Mouse (Mus musculus): Measurements from ENCODE around the gene Nmu. TPM values are rescaled to one million over a fixed set of nuclear protein-coding genes. Genes with fewer than 3 reads are reported as not detected.

The Nmu gene
- polyA plus RNA-seq, 1 experiment = not detected

- Histone ChIP-seq H3K27me3 (ENCODE audit: control insufficient read depth) (peaks cover 24% of the 10 kb centered on the region), H3K9me3 (ENCODE audit: control insufficient read depth, low read length) (no peaks in the 10 kb centered on the region), H3K36me3 (ENCODE audit: control insufficient read depth) (no peaks in the 10 kb centered on the region), H3K4me3 (replicated peaks) (peak overlapping the region; percentile 86), H3K4me1 (ENCODE audit: control insufficient read depth) (peaks cover 23% of the 10 kb centered on the region)
- TF ChIP-seq GATA1 (IDR thresholded peaks at IDR 0.05; ENCODE audit: low read length) (no peak), TAL1 (IDR thresholded peaks at IDR 0.05; ENCODE audit: low read length) (no peak)
These were observed 60.2 kb downstream of the Nmu start for GRCm38 (mm10) chr5:76303379-76303744.

DNA sequence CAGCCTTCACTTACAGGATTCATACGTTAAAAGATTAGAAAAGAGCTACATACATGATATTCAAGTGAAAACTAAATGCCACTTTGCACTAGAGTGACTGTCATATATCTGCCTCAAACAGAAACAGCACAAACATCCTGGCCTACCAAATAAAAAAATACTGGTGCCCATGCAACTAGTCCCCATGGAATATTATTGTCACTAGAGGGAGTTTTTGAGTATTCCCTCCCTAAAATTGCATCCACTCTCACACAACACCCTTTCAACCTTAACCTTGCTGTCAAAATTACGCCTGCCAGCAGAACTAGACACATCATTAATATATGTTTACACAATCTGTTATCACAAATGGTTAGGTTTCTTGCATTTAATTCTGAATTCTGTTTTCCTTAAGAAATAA is 61.6 kb downstream of the Nmu start:
- Histone ChIP-seq H3K9me3 (ENCODE audit: control insufficient read depth, low read length) (no peaks in the 10 kb centered on the region), H3K4me1 (ENCODE audit: control insufficient read depth) (peaks cover 23% of the 10 kb centered on the region), H3K4me3 (replicated peaks) (no peak overlapping the region), H3K27me3 (ENCODE audit: control insufficient read depth) (peaks cover 19% of the 10 kb centered on the region), H3K36me3 (ENCODE audit: control insufficient read depth) (no peaks in the 10 kb centered on the region)
- TF ChIP-seq TAL1 (IDR thresholded peaks at IDR 0.05; ENCODE audit: low read length) (no peak), GATA1 (IDR thresholded peaks at IDR 0.05; ENCODE audit: low read length) (no peak)

GRCm38 (mm10) chr5:76289234-76289691 is 74.3 kb downstream of the Nmu start:
- H3K36me3 ChIP-seq (ENCODE audit: control insufficient read depth) = no peaks in the 10 kb centered on the region
- no peak for TF ChIP-seq GATA1 (IDR thresholded peaks at IDR 0.05; ENCODE audit: low read length)
- TF ChIP-seq TAL1 (IDR thresholded peaks at IDR 0.05; ENCODE audit: low read length) = no peak

GRCm38 (mm10) chr5:76288256-76288655 is 75.3 kb downstream of the Nmu start:
- no peaks in the 10 kb centered on the region for H3K9me3 ChIP-seq (ENCODE audit: control insufficient read depth, low read length)
- peaks cover 10% of the 10 kb centered on the region for H3K4me1 ChIP-seq (ENCODE audit: control insufficient read depth)
- H3K27me3 ChIP-seq (ENCODE audit: control insufficient read depth) = no peaks in the 10 kb centered on the region
- H3K4me3 ChIP-seq (replicated peaks) = no peak overlapping the region
- no peaks in the 10 kb centered on the region for H3K36me3 ChIP-seq (ENCODE audit: control insufficient read depth)
- TF ChIP-seq TAL1 (IDR thresholded peaks at IDR 0.05; ENCODE audit: low read length) (no peak), GATA1 (IDR thresholded peaks at IDR 0.05; ENCODE audit: low read length) (no peak)

More at GRCm38 (mm10) chr5:76289234-76289691, 74.3 kb downstream of the Nmu start:
- no peaks in the 10 kb centered on the region for H3K27me3 ChIP-seq (ENCODE audit: control insufficient read depth)
- H3K4me3 ChIP-seq (replicated peaks) = no peak overlapping the region
- peaks cover 7% of the 10 kb centered on the region for H3K4me1 ChIP-seq (ENCODE audit: control insufficient read depth)
- H3K9me3 ChIP-seq (ENCODE audit: control insufficient read depth, low read length) = no peaks in the 10 kb centered on the region

- H3K4me3 ChIP-seq (replicated peaks) = no peak overlapping the region
- TF ChIP-seq TAL1 (IDR thresholded peaks at IDR 0.05; ENCODE audit: low read length) (no peak), GATA1 (IDR thresholded peaks at IDR 0.05; ENCODE audit: low read length) (no peak)
- H3K4me1 ChIP-seq (ENCODE audit: control insufficient read depth) = peaks cover 13% of the 10 kb centered on the region
- no peaks in the 10 kb centered on the region for H3K9me3 ChIP-seq (ENCODE audit: control insufficient read depth, low read length)
- H3K36me3 ChIP-seq (ENCODE audit: control insufficient read depth) = no peaks in the 10 kb centered on the region
- no peaks in the 10 kb centered on the region for H3K27me3 ChIP-seq (ENCODE audit: control insufficient read depth)
These were observed 76.5 kb downstream of the Nmu start for GRCm38 (mm10) chr5:76287062-76287461.

DNA sequence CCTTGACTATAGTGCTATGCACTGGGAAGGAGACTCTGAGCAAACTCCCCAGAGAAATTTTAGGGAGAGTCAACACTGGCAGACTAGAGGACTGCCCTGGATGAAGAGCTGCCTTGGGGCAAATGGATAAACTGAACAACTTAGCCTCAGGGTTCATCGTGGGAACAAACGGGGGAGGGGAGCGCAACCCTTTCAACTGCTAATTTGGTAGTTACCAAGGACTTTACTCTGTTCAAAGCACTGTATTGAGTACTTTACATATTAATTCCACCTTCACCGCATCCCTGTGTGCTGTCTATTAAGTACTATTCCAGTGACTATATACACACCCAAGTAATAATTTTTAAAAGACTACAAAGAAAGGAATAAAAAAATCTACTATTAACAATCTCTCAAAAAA is 77.9 kb downstream of the Nmu start:
- Histone ChIP-seq H3K9me3 (ENCODE audit: control insufficient read depth, low read length) (no peaks in the 10 kb centered on the region), H3K4me3 (replicated peaks) (no peak overlapping the region), H3K27me3 (ENCODE audit: control insufficient read depth) (no peaks in the 10 kb centered on the region), H3K36me3 (ENCODE audit: control insufficient read depth) (no peaks in the 10 kb centered on the region), H3K4me1 (ENCODE audit: control insufficient read depth) (peaks cover 13% of the 10 kb centered on the region)
- TF ChIP-seq TAL1 (IDR thresholded peaks at IDR 0.05; ENCODE audit: low read length) (no peak), GATA1 (IDR thresholded peaks at IDR 0.05; ENCODE audit: low read length) (no peak)

- H3K4me1 ChIP-seq (ENCODE audit: control insufficient read depth) = peaks cover 8% of the 10 kb centered on the region
- no peaks in the 10 kb centered on the region for H3K27me3 ChIP-seq (ENCODE audit: control insufficient read depth)
- TF ChIP-seq TAL1 (IDR thresholded peaks at IDR 0.05; ENCODE audit: low read length) (no peak), GATA1 (IDR thresholded peaks at IDR 0.05; ENCODE audit: low read length) (no peak)
These were observed 79.7 kb downstream of the Nmu start for GRCm38 (mm10) chr5:76283890-76284289.

More at GRCm38 (mm10) chr5:76283890-76284289, 79.7 kb downstream of the Nmu start:
- Histone ChIP-seq H3K36me3 (ENCODE audit: control insufficient read depth) (no peaks in the 10 kb centered on the region), H3K9me3 (ENCODE audit: control insufficient read depth, low read length) (no peaks in the 10 kb centered on the region), H3K4me3 (replicated peaks) (no peak overlapping the region)

Other genes with a start within 250 kb of the Nmu start
- 4.1 and 4.6 TPM in 2 replicates for gene Srd5a3, start 223.5 kb downstream of the Nmu start, polyA plus RNA-seq (2012)
- gene Tmem165, start 179.9 kb downstream of the Nmu start, polyA plus RNA-seq (2012) = 4.0 and 4.6 TPM in 2 replicates
- 0.01 and 0.04 TPM in 2 replicates for gene Clock, start 59.0 kb downstream of the Nmu start, polyA plus RNA-seq (2012)
- not detected in 2 replicates for gene Pdcl2, start 32.6 kb downstream of the Nmu start, polyA plus RNA-seq (2012)
- not detected in 2 replicates for gene Gm7271, start 120.3 kb upstream of the Nmu start, polyA plus RNA-seq (2012)
- 0.30 and 0.31 TPM in 2 replicates for gene Exoc1, start 165.5 kb upstream of the Nmu start, polyA plus RNA-seq (2012)
- 0.50 and 0.53 TPM in 2 replicates for gene Cep135, start 224.9 kb upstream of the Nmu start, polyA plus RNA-seq (2012)